Mouse (Mus musculus) bone marrow, adult 2 months (tissue): ENCODE measurements around the gene Oas1e. TPM values are rescaled to one million over a fixed set of nuclear protein-coding genes. Genes with fewer than 3 reads are reported as not detected.
A peak's percentile ranks its signal among the peaks of the same experiment; 100 is the strongest.

ENCODE experiments used
- H3K27ac ChIP-seq: fragments of 200-500 bp; 2 replicates; pipeline ENCODE4 v1.5.1; 2012; ENCODE audit warnings: low read depth, mild to moderate bottlenecking, control low read depth, inconsistent platforms, low read length; ENCODE audit not compliant: control insufficient read depth, poor library complexity, insufficient read depth
- H3K4me1 ChIP-seq: fragments of 200-500 bp; 2 replicates; pipeline ENCODE4 v1.6.1; 2011; ENCODE audit warnings: low read length; ENCODE audit not compliant: control insufficient read depth, insufficient read depth
- H3K4me3 ChIP-seq: fragments of 200-500 bp; replicated peaks from 2 replicates; pipeline ENCODE3; 2011; ENCODE audit warnings: mild to moderate bottlenecking, low read depth, low read length, control low read depth; ENCODE audit not compliant: control insufficient read depth
- CTCF ChIP-seq: fragments of 200-500 bp; IDR thresholded peaks from 2 replicates; pipeline ENCODE4 v1.5.1; 2011; ENCODE audit warnings: low read length, control low read depth; ENCODE audit not compliant: control insufficient read depth, insufficient read depth
- POLR2A ChIP-seq: fragments of 200-500 bp; IDR thresholded peaks from 2 replicates; pipeline ENCODE4 v1.6.1; 2011; ENCODE audit warnings: low read depth, mild to moderate bottlenecking, control low read depth, low read length, borderline replicate concordance; ENCODE audit not compliant: control insufficient read depth
- WGBS: fragments of 180-500 bp; shearing (Covaris S2); methylation state at CpG from one replicate; pipeline ENCODE4 v1.1.7; 2018; 5-methylcytosine and 5-hydroxymethylcytosine counted together
- polyA plus RNA-seq: library from polyadenylated mRNA; stranded (reverse); fragments of >200 nt; gene quantifications from 2 replicates; pipeline ENCODE4 v1.2.4, GENCODE M21; 2011; ENCODE audit warnings: low replicate concordance; ENCODE audit not compliant: missing spikeins, insufficient read depth, insufficient read length

Gene Oas1e
- polyA plus RNA-seq, 1 experiment, result 3.7 TPM

DNA sequence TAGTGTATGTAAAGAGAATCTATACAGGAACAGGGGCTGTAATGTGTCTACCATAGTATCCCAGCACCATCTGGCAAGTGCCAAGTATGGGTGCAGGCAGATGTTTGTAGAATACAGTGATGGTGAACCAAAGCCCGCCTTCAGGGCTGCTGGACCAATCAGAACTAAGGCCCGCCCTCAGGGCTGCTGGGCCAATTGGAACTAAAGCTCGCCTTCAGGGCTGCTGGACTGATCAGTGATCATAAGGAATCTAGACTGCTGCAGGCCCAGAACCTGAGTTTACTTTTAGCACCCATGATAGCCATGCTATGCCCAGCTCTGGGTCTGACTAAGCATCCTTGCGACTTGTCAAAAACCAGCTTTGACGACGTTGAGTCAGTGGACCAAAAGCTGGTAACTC lies 33.4 kb downstream of the Oas1e start:
- no peak overlapping the region for H3K4me3 ChIP-seq
- no peak for TF ChIP-seq POLR2A
- TF ChIP-seq CTCF, result no peak
- no peak overlapping the region for H3K27ac ChIP-seq
- 90% methylated on average over 6 of the region's 6 CpGs for WGBS
- H3K4me1 ChIP-seq, result no peaks in the 10 kb centered on the region

GRCm38 (mm10) chr5:120754215-120754614 lies 41.1 kb downstream of the Oas1e start:
- H3K27ac ChIP-seq, result no peak overlapping the region
- TF ChIP-seq POLR2A (no peak), CTCF (no peak)
- H3K4me3 ChIP-seq, result no peak overlapping the region
- peaks cover 5% of the 10 kb centered on the region; the same call in 1 of the 2 replicates for H3K4me1 ChIP-seq
- WGBS, result 45% methylated on average over 4 of the region's 4 CpGs

DNA sequence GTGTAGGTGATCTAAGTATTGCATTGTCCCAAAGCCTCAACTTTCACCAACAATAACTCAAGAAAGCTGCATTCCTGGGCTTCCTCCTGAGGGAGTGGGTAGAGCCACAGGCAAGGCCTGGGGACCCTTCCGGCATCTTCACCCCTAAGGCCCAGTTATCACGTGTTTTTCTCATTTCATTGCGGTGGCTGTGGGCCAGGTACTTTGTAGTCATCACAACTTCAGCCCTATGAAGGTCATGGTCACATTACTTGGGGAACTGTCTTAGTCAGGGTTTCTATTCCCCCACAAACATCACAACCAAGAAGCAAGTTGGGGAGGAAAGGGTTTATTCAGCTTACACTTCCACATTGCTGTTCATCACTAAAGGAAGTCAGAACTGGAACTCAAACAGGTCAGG lies 42.5 kb downstream of the Oas1e start:
- Histone ChIP-seq H3K4me1 (peaks cover 5% of the 10 kb centered on the region; the same call in 1 of the 2 replicates), H3K4me3 (no peak overlapping the region), H3K27ac (no peak overlapping the region)
- 83% methylated on average over 3 of the region's 3 CpGs for WGBS
- TF ChIP-seq POLR2A, result no peak
- TF ChIP-seq CTCF, result no peak

DNA sequence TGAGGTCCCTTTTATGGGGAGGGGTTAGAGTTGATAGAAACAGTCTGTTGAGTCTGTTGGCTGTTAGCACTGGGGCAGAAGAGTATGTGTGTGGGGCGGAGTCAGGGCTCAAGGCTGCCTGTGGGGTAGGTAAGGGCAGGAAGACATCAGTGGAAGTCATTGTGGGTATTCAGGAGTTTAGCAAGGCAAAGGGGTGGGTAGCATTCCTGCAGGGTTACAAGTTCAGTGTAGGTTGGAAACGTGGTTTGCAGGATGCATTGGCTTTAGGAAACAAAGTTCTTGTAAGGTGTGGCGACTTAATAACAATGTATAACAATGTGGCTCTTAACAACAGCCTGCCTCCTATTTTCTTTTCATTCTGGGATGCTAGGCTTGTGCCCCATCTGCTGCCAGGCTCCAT lies 44.1 kb downstream of the Oas1e start:
- TF ChIP-seq CTCF (no peak), POLR2A (no peak)
- peaks cover 5% of the 10 kb centered on the region; the same call in 1 of the 2 replicates for H3K4me1 ChIP-seq
- no peak overlapping the region for H3K4me3 ChIP-seq
- H3K27ac ChIP-seq, result no peak overlapping the region
- WGBS, result 76% methylated on average over 3 of the region's 3 CpGs

DNA sequence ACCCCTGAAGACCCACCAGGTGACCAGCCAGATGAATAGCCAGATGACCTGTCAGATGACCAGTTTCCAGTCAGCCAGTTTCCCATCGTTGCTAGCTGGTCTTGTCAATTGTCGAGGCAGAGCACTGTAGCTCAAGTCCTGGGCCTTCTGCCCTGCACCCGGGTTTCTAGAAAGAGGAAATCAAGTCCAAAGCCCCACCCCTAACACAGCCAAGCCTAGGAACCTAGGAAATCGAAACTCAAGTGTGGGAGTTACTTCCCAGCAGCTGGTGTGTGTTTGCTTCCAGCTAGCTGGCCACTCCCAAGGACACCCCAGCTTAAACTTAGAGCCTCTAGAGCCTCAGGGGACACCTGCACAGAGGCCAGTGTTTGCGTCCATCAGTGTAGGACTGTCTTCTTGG lies 45.6 kb downstream of the Oas1e start, which contains the start of gene Oas2:
Gene Oas2, minus strand, starts transcription at position 166 of the 400 bp plus-strand sequence.
- TF ChIP-seq POLR2A (no peak), CTCF (no peak)
- Histone ChIP-seq H3K4me3 (peak within 1 kb of the TSS; percentile 67), H3K27ac (peak within 1 kb of the TSS; percentile 31; the same call in 1 of the 2 replicates), H3K4me1 (peaks cover 5% of the 10 kb centered on the region; the same call in 1 of the 2 replicates)
- WGBS, result 10% methylated on average over 5 of the region's 5 CpGs

GRCm38 (mm10) chr5:120746451-120746850 lies 48.9 kb downstream of the Oas1e start:
- TF ChIP-seq CTCF (no peak), POLR2A (no peak)
- H3K4me3 ChIP-seq, result no peak overlapping the region
- H3K4me1 ChIP-seq, result peaks cover 1% of the 10 kb centered on the region; the same call in 1 of the 2 replicates
- H3K27ac ChIP-seq, result no peak overlapping the region
- WGBS, result 6% methylated on average over 5 of the region's 5 CpGs

DNA sequence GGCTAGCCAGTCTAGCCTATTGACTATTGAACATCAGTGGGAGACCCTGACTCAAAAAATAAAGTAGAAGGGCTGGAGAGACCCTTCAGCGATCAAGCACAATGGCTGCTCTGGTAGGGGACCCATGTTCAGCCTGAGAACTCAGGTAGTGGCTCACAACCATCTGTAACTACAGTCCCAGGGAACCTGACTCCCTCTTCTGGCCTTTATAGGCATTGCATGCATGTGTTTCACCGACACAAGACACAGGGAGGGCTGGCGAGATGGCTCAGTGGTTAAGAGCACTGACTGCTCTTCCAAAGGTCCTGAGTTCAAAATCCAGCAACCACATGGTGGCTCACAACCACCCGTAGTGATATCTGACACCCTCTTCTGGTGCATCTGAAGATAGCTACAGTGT lies 53.2 kb downstream of the Oas1e start:
- no peak overlapping the region for H3K4me3 ChIP-seq
- no peak for TF ChIP-seq POLR2A
- peak; percentile 52; the same call in 1 of the 2 replicates for TF ChIP-seq CTCF
- H3K27ac ChIP-seq, result no peak overlapping the region
- WGBS, result 47% methylated on average over 4 of the region's 4 CpGs
- H3K4me1 ChIP-seq, result no peaks in the 10 kb centered on the region; the same call in 1 of the 2 replicates

Other genes starting within 250 kb of the Oas1e start
- gene Tpcn1, start 206.9 kb downstream of the Oas1e start, polyA plus RNA-seq, result 34.6 and 46.7 TPM in 2 replicates
- 3.7 and 7.2 TPM in 2 replicates for gene Iqcd, start 206.5 kb downstream of the Oas1e start, polyA plus RNA-seq
- 1.9 and 3.4 TPM in 2 replicates for gene Rita1, start 182.9 kb downstream of the Oas1e start, polyA plus RNA-seq
- 17.2 and 32.0 TPM in 2 replicates for gene Ddx54, start 182.8 kb downstream of the Oas1e start, polyA plus RNA-seq
- gene Cfap73, start 161.3 kb downstream of the Oas1e start, polyA plus RNA-seq, result not detected in 2 replicates
- 1.6 and 4.6 TPM in 2 replicates for gene Rasal1, start 146.7 kb downstream of the Oas1e start, polyA plus RNA-seq
- 2.7 and 3.6 TPM in 2 replicates for gene Dtx1, start 83.6 kb downstream of the Oas1e start, polyA plus RNA-seq
- gene Oas2, start 45.7 kb downstream of the Oas1e start, polyA plus RNA-seq, result 12.2 and 25.1 TPM in 2 replicates
- 16.2 and 19.9 TPM in 2 replicates for gene Oas3, start 17.9 kb downstream of the Oas1e start, polyA plus RNA-seq
- gene Oas1c, start 17.0 kb upstream of the Oas1e start, polyA plus RNA-seq, result 9.1 and 12.1 TPM in 2 replicates
- not detected in 2 replicates for gene Oas1f, start 51.8 kb upstream of the Oas1e start, polyA plus RNA-seq
- not detected in 2 replicates for gene Oas1h, start 65.9 kb upstream of the Oas1e start, polyA plus RNA-seq
- 10.0 and 23.1 TPM in 2 replicates for gene Oas1g, start 92.1 kb upstream of the Oas1e start, polyA plus RNA-seq
- gene Oas1a, start 112.0 kb upstream of the Oas1e start, polyA plus RNA-seq, result 4.9 and 8.9 TPM in 2 replicates
- gene Oas1d, start 119.0 kb upstream of the Oas1e start, polyA plus RNA-seq, result not detected in 2 replicates
- gene Rph3a, start 214.6 kb upstream of the Oas1e start, polyA plus RNA-seq, result not detected in 2 replicates